Mouse (Mus musculus) subcutaneous adipose tissue, adult 2 months (tissue): ENCODE data around the gene Vmn2r115. TPM values are rescaled to one million over a fixed set of nuclear protein-coding genes. Genes with fewer than 3 reads are reported as not detected.

Source experiments
- polyA plus RNA-seq: library from polyadenylated mRNA; depleted of rRNA; stranded (reverse); fragments of >200 nt; gene quantifications from 2 replicates; pipeline ENCODE4 v1.2.3, GENCODE M21; 2012; ENCODE audit warnings: low replicate concordance; rRNA removed

Vmn2r115 gene
- polyA plus RNA-seq: not detected in 2 replicates

GRCm38 (mm10) chr17:23343441-23343840 lies at the start of gene Vmn2r115:
Gene Vmn2r115 (plus strand): TSS chr17:23343741.

DNA sequence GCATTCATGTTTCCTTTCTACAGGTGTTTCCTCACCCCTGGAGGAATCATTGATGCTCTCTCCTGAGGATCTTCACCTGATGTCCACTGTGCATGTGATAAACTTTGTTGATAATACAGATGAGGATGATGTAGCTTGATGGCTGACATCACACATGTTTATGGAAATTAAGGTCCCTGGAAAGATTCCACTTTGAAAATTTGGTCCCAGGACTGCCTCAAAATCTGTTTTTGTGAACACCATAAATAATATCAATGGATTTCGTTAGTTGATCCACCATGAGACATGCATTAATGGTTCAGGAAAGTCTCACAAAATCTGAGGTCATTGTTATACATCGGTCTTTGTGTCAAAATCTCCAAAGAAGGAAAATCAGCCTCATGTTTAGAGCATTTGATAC lies 31.1 kb upstream of the Vmn2r115 start, which contains the start of gene Vmn2r114:
Vmn2r114 (minus strand) TSS at position 101 of the 400 bp plus-strand sequence.

DNA sequence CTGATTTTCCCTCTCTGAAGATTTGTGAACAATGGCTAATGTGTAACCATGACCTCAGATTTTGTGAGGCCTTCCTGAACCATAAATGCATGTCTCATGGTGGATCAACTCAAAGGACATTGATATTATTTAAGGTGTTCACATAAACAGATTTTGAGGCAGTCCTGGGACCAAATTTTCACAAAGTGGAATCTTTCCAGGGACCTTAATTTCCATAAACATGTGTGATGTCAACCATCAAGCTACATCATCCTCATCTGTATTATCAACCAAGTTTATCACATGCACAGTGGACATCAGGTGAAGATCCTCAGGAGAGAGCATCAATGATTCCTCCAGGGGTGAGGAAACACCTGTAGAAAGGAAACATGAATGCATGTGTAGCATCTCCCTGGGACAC lies 40.8 kb downstream of the Vmn2r115 start, which contains the start of gene Vmn2r116:
Vmn2r116 (plus strand) TSS at position 301 of the 400 bp plus-strand sequence.

Other genes with a start within 250 kb of the Vmn2r115 start
- gene Zfp40, start 150.5 kb upstream of the Vmn2r115 start, polyA plus RNA-seq: 1.9 TPM in 2 replicates
- gene Vmn2r114, start 31.2 kb upstream of the Vmn2r115 start, polyA plus RNA-seq: not detected in 2 replicates
- gene Vmn2r116, start 40.9 kb downstream of the Vmn2r115 start, polyA plus RNA-seq: not detected in 2 replicates
- gene Vmn2r117, start 136.0 kb downstream of the Vmn2r115 start, polyA plus RNA-seq: not detected in 2 replicates
- 9.9 and 21.8 TPM in 2 replicates for gene Zfp213, start 220.5 kb downstream of the Vmn2r115 start, polyA plus RNA-seq